ENCODE assay signal across 16 mouse cellular contexts in the genomic region with DNA sequence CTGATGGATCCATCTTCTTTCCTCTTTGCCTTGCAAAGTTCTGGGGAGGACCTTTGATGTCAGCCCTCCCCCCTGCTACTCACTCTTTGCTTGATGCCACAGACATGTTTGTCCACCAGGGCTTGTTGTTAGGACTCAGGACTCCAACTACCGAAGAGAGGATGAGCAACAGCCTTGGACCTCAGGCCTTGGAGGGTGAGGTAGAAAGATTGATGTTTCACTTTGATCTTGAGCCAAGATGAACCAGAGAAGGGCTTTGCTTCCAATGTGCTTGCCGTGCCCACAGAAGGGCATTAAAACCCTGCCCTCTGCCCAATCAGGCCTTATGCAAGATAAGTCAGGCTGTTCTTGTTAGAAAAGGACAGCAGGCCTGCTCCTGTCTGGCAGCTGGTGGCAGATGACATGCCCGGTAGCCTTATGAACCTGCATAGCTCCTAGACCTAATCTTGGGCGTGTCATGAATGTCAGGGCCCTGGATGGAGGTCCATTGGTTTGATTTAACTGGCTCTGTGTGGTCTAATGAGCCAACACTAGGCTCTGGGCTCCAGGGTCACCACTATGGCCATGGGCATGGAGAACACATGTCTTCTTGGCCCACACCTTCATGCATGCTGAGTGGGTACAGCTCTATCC.
DNase-seq lines count a peak whose midpoint lies in the region; ATAC-seq lines count a peak whose summit lies in the region.
"Had no signal": no experiment of that assay in that cellular context is flagged by ENCODE, and none has a peak within 500 bp of the region (broad histone marks: within the 10 kb centered on the region; RNA-seq: fewer than 3 reads in every experiment).

No protein-coding gene starts in this region.

- H3K27me3 ChIP-seq in embryonic facial prominence, embryonic 15.5 days = no peaks in the 10 kb centered on the region
- 0 out of 2 replicates have a peak, but pooled peaks cover 5% of the 10 kb centered on the region for H3K27me3 ChIP-seq in embryonic facial prominence, embryonic 10.5 days (replicated peaks; ENCODE audit: low read depth, poor library complexity, severe bottlenecking)
- H3K27me3 ChIP-seq in heart, embryonic 16.5 days (ENCODE audit: control insufficient read depth, insufficient read depth, low read length) = no peaks in the 10 kb centered on the region
- H3K27me3 ChIP-seq in forebrain, embryonic 14.5 days (replicated peaks; ENCODE audit: control insufficient read depth, insufficient read depth, low read length) = no peaks in the 10 kb centered on the region
- H3K27me3 ChIP-seq: CH12.LX had no signal

- no peak for ATAC-seq in embryonic facial prominence, embryonic 15.5 days (ENCODE audit: insufficient number of reproducible peaks, low FRiP score, low TSS enrichment, low read depth)
- ATAC-seq in heart, embryonic 16.5 days (replicated peaks; ENCODE audit: extremely low read depth, insufficient read depth, low FRiP score) = no peak
- no peak for ATAC-seq in forebrain, embryonic 14.5 days

- H3K9me3 ChIP-seq in embryonic facial prominence, embryonic 15.5 days (replicated peaks) = no peaks in the 10 kb centered on the region
- no peaks in the 10 kb centered on the region for H3K9me3 ChIP-seq in embryonic facial prominence, embryonic 10.5 days
- H3K9me3 ChIP-seq in heart, embryonic 16.5 days (replicated peaks; ENCODE audit: control insufficient read depth, low read length) = no peaks in the 10 kb centered on the region
- H3K9me3 ChIP-seq in forebrain, embryonic 14.5 days (replicated peaks; ENCODE audit: control insufficient read depth, low read length) = no peaks in the 10 kb centered on the region
- H3K9me3 ChIP-seq: midbrain, embryonic 13.5 days had no signal

- intact Hi-C loops in heart, postnatal 36 days (cut with DNase I) = loop anchor here (2.0 to 5.0 kb wide), 2 partner anchors 16 to 92 kb away; no protein-coding TSS in a partner anchor

- peak overlapping the region; percentile 71; the same call in 1 of the 2 replicates for H3K27ac ChIP-seq in embryonic facial prominence, embryonic 15.5 days (replicated peaks)
- H3K27ac ChIP-seq in embryonic facial prominence, embryonic 10.5 days (replicated peaks) = no peak overlapping the region
- H3K27ac ChIP-seq in heart, embryonic 16.5 days (ENCODE audit: low read length) = peak overlapping the region; percentile 89
- H3K27ac ChIP-seq in forebrain, embryonic 14.5 days (ENCODE audit: low read depth, low read length) = peak overlapping the region; percentile 80
- H3K27ac ChIP-seq: left cerebral cortex, adult 2 months; midbrain, embryonic 13.5 days had no signal

- WGBS in embryonic facial prominence, embryonic 15.5 days = 87% methylated on average over 4 of the region's 4 CpGs
- 91% methylated on average over 4 of the region's 4 CpGs for WGBS in embryonic facial prominence, embryonic 10.5 days
- WGBS in heart, embryonic 16.5 days = 87% methylated on average over 4 of the region's 4 CpGs
- WGBS in forebrain, embryonic 14.5 days = 90% methylated on average over 4 of the region's 4 CpGs

- H3K4me2 ChIP-seq in embryonic facial prominence, embryonic 15.5 days (replicated peaks) = no peak overlapping the region
- H3K4me2 ChIP-seq in heart, embryonic 16.5 days (ENCODE audit: low read depth, low read length) = no peak overlapping the region
- no peak overlapping the region for H3K4me2 ChIP-seq in forebrain, embryonic 14.5 days (ENCODE audit: low read length)
- H3K4me2 ChIP-seq: lung, embryonic 14.5 days; midbrain, embryonic 13.5 days had no signal

- H3K4me1 ChIP-seq in embryonic facial prominence, embryonic 15.5 days = peaks cover 37% of the 10 kb centered on the region
- peaks cover 32% of the 10 kb centered on the region for H3K4me1 ChIP-seq in embryonic facial prominence, embryonic 10.5 days
- peaks cover 46% of the 10 kb centered on the region for H3K4me1 ChIP-seq in heart, embryonic 16.5 days (ENCODE audit: control insufficient read depth, insufficient read depth, low read length)
- H3K4me1 ChIP-seq in forebrain, embryonic 14.5 days (ENCODE audit: control insufficient read depth, insufficient read depth, low read length) = peaks cover 35% of the 10 kb centered on the region

- no peak overlapping the region for H3K9ac ChIP-seq in embryonic facial prominence, embryonic 15.5 days
- no peak overlapping the region for H3K9ac ChIP-seq in heart, embryonic 16.5 days (ENCODE audit: low read length)
- no peak overlapping the region for H3K9ac ChIP-seq in forebrain, embryonic 14.5 days (ENCODE audit: low read length)
- H3K9ac ChIP-seq: lung, embryonic 14.5 days had no signal

- no peak overlapping the region for H3K4me3 ChIP-seq in embryonic facial prominence, embryonic 15.5 days (replicated peaks)
- no peak overlapping the region for H3K4me3 ChIP-seq in embryonic facial prominence, embryonic 10.5 days
- no peak overlapping the region for H3K4me3 ChIP-seq in heart, embryonic 16.5 days (ENCODE audit: low read length)
- H3K4me3 ChIP-seq in forebrain, embryonic 14.5 days (ENCODE audit: low read depth, low read length) = no peak overlapping the region
- H3K4me3 ChIP-seq: left cerebral cortex, adult 2 months; midbrain, embryonic 13.5 days; myocyte had no signal

- H3K36me3 ChIP-seq in embryonic facial prominence, embryonic 15.5 days = no peaks in the 10 kb centered on the region
- H3K36me3 ChIP-seq in embryonic facial prominence, embryonic 10.5 days (replicated peaks) = no peaks in the 10 kb centered on the region
- no peaks in the 10 kb centered on the region for H3K36me3 ChIP-seq in heart, embryonic 16.5 days (ENCODE audit: control insufficient read depth, insufficient read depth)
- H3K36me3 ChIP-seq in forebrain, embryonic 14.5 days (ENCODE audit: control insufficient read depth, insufficient read depth, low read length) = no peaks in the 10 kb centered on the region
- H3K36me3 ChIP-seq: midbrain, embryonic 13.5 days had no signal

- DNase-seq in embryonic facial prominence, embryonic 10.5 days (ENCODE audit: low spot score) = no peak
- DNase-seq in heart, postnatal 36 days = no peak
- DNase-seq in adrenal gland, adult (ENCODE audit: inconsistent age in 2 of 2, low spot score in 1 of 2) = peak; percentile 88 to 93
- DNase-seq in forebrain, embryonic 14.5 days (ENCODE audit: low spot score) = no peak
- DNase-seq in lung, postnatal 4 days = no peak
- no peak for DNase-seq in yolk sac, embryonic 10.5 days (ENCODE audit: low spot score)
- DNase-seq: cerebellum, adult 2 months; kidney, adult 9 months; lung, embryonic 14.5 days; right cerebral cortex, postnatal 14 days had no signal

Comparison
In these comparisons a context has a peak if more than half of its experiments do, and no peak if none do; other contexts are left out.
1. DNase-seq: peak in adrenal gland, adult (2 of 2); none in embryonic facial prominence, embryonic 10.5 days (single experiment), heart, postnatal 36 days (0 of 2), forebrain, embryonic 14.5 days (single experiment), lung, postnatal 4 days (0 of 2) and yolk sac, embryonic 10.5 days (single experiment).